Mouse (Mus musculus) cerebellum, postnatal 36 days (tissue): ENCODE measurements at regions not wholly inside any gene's neighbourhood (a gene's known extent, or its start where the extent isn't known, plus 50 kb on each side); places are given as distances from the start of the nearest gene placed in this dataset.

Experiments used
- DNase-seq, 2 experiments: peaks; one replicate each; pipeline ENCODE4 v3.0.0; 2021 to 2022; ENCODE audit warnings: mixed read lengths in 2 of 2

DNA sequence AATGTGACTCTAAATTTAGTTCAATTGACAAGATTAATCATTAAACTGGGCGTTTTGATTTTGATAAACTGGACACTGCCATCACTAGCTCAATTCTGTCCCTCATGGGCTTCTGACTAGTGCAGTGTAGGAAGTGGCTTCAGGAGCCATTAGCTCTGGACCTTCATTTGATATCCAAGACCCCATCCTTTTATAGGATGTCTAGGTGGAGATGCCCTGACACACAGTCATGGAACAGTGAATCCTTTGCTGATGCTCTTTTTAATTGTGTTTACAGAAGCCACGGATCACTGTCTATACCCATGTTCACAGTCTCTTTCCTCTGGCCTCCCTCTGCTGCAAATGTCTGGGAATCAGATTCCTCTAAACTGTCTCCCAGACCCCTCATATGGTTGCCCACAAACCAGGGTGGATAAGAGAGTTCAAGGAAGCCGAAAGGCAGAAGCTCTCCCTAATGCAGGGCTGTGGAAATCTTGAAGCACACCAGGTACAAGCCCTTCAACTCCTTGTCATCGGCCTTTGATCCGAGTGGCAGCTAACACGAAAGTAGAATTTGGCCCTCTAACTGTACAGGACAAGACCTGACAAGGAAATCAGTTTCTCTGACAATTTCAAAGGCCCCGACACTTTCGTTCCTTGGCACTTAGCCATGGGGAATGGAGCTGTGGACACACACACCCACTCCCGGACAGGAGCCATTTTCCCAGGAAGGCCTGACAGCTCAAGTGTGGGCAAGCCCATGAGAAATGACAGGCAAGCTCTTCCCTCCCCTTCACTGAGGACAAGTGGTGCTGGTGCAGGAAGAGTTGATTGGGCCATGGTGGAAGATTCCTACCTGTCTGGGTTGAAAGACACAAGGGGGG lies 135.2 kb upstream of the Parp11 start:
- no peak for DNase-seq

DNA sequence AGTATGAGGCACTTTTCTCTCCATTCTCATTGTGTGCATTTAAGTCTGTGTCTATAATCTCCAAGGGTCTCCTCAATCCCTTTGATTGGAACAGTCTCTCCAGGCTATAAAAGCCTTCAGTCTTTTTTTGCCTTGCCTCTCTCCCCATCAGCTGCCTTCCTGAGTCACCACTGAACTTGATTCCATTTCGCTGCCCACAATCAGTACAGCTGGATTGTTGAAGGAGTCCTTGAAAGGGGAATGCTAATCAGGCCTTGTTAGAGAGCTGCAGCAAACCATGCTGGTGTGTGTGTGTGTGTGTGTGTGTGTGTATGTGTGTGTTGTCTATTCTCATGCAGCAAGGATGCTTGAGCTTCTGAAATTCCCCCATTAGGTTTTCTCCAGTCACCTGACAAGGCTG lies 129.3 kb upstream of the Parp11 start:
- no peak for DNase-seq

DNA sequence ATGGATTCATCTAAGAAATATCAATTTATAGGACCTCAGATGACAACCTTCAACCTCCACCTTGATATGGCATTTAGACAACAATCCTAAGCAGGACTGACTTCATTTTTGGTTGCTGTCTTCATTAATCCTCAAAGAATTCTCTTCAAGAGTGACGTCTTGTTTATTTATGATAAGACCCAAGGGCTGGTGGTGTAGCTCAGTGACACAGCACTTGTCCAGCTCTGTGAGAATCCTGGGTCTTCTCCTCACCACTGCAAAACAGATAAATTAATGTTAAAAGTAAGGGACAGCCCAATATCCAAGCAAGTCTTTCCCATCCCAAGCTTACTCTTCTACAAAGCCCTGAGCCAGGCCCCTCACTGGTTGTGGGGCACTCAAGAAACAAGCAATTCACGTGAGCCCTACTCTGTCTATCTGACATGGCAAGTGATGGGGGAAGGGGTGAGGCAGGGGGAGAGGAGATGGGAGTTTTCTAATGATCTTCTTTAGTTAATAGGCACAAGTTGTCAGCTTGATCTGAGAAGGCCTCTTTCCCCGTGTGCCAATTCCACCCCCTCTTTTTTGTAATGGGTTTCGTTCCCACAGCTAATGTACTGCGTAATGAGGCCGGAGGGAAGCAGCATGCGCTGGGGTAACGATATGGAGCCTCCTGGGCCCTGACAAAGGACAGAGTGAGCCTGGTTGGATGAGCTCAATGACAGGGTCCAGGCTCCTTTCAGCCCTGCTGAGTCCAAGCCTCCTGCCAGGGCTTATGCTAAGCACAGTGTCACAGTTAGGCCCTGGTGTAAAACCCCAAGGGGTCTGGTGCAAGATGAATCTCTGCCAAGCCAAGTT lies 127.7 kb upstream of the Parp11 start:
- DNase-seq, result no peak

DNA sequence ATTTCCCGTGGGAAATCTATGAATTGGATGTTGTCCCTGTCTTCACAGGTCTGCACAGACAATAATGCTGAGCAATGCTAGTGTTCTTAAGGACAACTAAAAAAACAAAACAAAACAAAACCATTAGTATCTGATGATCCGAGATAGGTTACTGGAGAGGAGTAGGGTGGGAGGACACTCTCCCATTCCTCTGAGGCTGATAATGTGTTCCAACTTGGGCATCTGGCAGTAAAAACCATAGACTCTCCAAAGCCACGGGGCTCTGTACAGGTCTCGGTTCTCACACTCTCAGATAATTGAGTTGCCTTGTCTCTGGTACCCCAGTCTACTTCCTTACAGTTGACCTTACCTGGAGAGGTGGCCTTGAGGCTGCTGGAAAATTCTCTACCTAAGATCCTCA lies 126.0 kb upstream of the Parp11 start:
- no peak for DNase-seq

DNA sequence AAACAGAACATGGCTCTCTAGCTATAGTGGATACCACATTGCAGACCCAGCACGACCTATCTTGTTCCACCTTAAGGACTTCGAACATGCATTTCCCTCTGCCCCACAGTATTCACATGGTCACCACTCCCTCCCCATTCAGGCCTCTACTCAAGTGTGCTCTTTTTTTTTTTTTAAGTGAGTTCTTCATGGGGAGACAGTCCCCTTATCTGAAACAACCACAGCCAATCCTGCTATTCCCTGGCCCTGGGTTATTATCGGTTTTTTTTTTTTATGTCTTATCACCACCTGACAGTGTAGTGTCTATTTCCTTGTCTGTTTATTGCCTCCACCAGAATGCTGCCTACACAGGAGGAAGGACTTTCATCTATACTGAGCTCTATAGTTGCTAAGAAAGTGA lies 125.6 kb upstream of the Parp11 start:
- DNase-seq, result no peak

DNA sequence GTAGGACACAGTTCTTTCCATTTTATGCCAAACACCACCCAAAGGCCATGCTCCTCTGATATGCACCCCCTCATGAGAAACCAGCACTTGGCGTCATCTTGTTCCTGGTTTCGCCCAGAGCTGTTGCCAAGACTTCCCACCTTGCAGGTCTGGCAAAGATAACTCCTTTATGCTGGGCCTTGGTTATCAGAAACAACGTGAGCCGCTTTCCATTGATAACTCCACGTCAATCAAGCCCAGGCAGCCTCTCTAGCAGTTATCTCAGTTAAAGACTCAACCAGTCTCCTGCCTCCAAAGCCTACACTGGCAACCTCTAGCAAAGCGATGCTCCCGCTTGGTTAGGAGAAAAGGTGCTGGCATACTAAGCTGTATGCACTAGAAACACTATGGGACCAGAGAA lies 124.2 kb upstream of the Parp11 start:
- DNase-seq, result no peak

DNA sequence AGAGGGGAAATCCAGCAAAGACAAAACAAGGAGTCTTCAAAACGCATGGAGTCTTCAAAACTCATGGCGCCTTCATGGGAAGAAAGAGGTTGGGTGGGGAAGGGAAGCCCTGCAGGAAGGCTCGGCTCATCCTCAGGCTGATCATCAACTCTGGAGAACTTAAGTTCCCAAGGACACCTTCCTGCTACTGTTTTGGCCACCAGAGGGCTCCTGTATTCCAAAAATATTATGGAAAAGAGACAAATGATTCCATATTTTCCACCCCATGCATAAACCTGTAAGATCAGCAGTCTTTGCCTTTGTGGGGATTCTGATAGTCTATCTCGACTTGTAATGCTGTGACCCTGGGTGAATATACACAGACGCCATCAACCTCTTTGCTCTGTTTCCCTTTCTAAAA lies 121.7 kb upstream of the Parp11 start:
- DNase-seq, result peak; percentile 54 to 62

DNA sequence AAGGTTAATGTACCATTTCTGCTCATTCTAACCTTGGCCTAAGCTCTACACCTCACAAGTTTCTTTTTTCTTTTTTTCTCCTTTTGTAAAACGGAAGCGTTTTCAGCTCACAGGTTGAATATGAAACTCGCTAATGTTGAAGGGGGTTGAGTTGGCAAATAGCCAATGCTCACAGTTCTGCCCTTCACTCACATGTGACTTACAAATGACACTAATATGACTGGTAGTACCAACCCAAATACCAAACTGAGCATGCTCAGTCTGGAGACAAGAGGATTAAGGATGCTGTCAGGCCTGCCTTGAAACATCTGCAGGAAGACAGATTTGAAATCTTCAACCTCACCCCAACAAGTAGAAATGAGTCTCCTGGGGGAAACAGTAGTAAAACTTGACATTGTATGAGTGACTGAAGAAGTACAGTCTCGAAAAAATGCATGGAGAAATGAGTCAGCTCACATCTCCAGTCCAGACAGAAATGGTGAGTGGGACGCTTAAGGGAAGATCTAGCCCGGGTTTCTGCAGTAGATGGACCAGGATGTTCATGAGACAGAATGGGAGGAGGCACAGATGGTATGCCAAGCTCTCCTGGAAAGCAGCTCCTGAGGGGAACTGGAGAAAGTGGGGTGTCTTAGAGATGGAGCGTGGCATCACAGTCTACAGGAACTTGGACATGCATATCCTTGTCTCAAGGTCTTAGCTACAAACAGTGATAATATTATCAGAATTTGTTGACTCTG lies 120.9 kb upstream of the Parp11 start:
- DNase-seq, result no peak

DNA sequence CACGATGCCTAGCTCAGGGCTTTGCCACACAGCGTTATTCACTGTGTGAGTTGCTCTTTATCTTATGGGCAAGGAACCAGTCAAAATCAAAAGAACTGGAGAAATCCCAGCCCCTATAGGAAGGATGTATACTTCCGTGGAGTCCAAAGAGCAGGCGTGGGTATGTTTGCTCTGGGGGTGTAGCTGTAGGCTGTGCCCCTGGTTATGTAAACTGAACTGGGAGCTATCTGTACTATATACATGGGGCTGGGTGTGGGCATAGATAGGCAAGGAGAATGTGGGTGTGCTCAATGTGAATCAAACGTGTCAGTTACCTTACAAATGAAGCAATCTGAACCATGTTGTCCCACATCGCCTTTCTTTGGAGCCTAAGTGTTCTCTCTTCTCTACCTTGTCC lies 120.3 kb upstream of the Parp11 start:
- DNase-seq, result no peak

DNA sequence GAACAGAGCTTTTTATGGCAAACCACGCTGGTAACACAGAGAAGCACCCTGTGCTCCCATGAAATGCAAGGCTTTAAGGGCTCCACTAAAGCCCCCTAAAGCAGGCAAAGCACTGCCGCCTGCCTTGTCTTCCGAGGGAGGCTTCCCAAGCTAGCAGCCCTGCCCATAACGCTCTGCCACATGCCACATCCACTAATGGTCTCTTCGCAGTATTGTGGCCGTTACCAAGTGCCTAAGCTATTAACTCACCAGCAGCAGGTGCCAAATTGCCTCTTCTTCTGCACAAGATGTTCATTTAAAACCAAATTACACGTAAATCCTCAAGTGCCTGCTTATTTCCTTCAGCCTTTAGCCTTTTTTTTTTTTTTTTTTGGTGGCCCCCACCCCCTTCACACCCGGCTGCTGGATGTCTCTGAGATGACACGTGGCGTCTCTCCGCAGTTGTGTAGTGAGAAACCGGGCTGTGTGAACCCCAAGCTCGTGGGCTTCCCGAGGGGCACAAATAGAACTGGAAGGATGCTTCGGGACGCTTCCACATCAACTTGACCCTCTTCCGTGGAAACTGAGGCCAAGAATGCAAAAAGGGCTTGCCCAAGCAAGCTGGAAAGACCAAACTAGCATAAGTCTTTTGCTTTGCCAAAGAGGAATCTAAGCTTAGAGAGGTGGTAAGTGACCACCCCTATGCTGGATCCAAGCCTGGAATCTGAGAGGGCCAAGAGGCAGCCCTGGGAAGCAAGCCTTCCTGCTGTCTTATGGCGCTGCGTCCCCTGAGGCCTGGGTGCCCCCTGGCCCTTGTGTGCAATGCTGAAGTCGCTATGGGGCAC lies 117.2 kb upstream of the Parp11 start:
- peak in 1 of 2 experiments; percentile 17 for DNase-seq

DNA sequence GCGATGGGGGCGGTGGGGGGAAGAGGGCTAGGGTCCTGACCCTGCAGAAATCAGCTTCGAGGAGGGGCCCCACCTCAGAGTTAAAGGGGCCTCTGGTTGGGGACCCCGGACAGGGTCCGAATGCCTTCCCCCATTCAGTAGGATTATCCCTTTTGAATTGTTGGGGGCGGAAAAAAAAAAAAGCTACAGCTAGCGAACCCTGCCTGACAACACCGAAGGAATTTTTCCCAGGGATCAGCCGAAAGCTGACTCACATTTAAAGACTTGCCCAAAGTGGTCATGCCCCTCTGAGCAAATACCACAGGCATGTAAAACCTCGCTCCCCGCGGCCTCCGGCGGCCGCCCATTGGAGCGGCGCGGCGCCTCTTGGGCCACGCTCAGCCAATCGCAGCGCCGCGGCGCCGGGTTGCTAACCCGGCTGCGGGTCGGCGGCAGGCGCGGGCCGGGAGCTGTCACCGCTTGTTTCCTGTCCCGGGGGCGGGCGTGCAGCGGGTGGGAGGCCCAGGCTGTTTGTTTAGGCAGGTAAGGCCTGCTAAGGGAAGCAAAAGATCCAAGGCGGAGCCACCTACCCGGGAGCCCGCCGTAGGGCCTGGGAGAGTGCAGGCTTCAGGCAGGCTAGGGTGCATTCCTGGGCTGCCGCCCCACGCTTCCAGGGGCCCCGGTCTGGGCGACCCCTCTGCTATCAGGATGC lies 116.5 kb upstream of the Parp11 start:
- peak; percentile 79 to 86 for DNase-seq

DNA sequence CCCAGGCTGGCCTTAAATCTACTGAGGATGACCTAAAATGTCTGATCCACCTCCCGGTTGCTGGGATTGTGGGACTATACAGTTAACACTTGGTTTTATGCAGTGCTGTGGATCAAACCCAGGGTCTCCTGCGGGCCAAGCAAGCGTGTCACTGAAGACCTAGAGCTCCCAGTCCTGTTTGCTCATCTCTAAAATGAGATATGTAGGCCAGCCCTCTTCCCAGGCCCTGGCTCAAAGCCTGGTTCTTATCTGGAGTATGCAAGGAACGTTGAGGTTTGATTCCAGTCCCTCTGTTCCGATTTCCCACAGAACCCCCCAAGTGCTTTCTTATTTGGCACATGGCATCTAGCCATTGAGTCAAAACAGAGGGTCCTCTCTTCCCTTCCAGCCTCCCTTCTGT lies 115.5 kb upstream of the Parp11 start:
- DNase-seq, result no peak

DNA sequence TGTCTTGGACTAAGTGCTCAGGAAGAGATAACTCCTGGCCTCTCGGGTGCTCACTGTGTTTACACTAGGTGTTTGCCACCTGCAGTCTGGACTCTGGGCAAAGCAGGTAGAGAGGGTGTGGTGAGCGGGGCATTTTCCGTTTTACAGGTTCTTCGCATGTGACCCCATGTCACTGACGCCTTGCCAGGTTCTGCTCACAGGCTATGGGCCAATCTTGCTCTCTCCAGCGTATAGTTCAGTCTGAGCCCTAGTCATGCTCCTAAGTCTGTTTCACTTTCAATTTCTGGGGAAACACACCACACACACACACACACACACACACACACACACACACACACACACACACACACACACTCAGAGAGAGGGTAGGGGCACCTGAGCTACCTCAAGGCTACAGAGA lies 112.4 kb upstream of the Parp11 start:
- no peak for DNase-seq

DNA sequence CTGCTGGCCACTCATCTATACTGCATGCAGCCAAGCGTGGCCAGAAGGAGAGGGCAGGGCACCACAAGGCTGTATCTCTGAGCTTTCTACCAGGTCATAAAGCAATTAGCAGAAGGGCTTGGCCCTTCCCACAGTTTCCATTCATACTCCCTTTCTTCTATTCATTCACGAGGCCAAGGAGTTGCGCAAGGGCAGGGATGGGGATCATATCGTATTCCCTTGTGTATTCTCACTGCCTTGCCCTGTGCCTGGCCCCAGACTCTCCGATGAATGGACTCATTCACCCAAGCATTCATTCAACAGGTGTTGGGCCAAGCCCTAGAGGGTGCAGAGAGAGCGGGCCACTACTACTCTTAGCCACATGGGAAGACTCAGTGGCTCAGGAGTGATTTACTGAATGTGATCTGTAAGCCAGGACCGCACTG lies 111.2 kb upstream of the Parp11 start:
- DNase-seq, result no peak

DNA sequence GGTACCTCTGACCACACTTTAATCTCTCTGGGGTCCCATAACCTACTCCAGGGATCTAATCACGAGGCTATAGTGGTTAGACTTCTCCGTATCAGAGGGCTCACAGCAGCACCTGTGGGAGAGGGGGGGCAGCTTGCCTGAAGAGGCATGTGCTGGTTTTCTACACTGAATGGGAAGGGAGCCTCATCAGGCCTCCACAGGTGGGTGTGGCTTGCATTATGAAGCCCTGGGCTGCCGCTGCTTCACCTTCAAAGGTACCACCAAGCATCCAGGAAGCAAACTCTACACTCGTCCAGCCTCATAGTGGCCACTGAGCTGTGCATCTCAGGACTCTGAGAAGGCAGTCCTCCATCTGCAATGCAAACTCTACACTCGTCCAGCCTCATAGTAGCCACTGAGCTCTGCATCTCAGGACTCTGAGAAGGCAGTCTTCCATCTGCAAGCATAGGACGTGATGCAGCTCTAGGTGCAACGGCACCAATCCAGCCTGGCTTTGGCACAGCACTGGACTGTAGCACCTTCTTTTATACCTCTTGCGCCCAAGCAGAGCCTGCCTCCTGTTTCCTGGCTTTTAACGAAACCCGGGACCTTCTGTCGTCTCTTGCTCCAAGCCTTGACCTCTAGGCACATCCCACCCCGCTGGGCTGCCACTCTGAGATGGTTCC lies 110.5 kb upstream of the Parp11 start:
- no peak for DNase-seq

DNA sequence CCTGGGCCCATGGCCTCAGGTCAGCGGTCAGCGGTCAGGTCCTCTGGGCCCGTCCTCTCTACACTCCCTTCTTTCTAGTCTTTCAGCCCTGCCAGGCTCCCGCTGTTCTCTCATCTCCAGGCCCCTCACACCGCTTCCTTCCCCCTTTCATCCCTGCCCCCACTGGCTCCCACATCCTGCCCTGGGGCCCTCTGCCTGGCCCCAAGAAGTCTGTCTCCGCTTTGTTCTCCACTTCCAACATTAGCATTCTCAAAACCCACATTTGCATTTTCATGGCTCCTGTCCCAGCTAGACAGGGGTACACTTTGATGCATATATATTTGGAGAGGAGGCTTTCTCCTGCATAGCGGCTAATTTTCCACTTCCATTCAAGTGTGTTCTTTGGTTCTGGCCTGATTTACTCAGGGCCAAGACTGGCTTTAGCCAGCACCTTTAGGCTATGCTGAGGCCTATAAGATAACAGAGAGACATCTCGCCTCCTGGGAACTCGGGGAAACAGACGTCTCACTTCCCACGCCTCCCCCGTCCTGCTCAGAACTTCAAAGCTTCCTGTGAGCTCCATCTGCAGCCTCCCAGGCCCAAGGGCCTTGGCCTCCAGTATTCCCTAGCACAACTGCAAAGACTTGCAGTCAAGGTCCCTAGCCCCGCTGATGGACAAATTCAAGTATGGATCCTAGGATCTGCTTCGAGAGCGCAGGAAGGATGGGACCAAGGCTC lies 109.8 kb upstream of the Parp11 start:
- no peak for DNase-seq

DNA sequence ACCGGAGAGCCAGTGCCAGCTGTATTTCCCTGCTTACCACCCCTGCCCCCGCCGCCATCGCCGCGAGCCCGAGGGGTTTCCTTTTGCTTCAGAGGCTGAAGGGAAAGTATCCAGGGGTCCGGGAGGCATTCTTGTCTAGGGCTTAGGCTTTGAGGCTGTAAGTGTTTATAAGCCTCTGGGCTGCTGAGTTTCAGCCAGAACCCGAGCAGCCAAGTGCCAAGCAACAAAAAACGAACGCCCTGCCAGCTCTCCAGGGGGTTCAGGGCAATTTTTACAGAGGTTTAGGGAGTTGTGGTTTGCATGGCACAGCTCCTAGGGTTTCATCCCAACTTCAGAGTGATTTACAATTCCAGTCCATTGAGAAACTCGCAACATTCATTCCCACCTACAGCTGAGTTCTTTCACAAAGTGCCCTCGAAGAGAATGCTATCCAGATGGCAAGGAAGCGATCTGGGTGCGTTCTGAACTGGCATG lies 109.2 kb upstream of the Parp11 start:
- no peak for DNase-seq

DNA sequence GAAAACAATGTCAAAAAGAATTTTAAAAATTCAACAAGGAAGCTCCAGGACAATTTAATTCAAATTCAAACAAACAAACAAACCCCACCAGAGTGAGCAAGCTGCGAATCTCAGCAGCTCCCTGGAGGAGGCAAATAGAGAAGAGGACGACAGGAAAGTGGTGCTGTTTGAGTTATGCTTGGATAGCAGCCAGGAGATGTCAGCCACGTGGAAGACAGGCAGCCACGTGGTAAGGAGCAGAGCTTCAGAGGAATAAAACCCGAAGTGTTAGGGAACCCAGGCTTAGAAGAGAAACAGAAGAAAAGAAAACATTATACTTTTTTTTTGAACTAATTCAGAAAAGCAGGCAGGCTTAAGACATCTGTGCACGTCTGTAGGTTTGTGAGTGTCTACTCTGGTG lies 108.2 kb upstream of the Parp11 start:
- no peak for DNase-seq

DNA sequence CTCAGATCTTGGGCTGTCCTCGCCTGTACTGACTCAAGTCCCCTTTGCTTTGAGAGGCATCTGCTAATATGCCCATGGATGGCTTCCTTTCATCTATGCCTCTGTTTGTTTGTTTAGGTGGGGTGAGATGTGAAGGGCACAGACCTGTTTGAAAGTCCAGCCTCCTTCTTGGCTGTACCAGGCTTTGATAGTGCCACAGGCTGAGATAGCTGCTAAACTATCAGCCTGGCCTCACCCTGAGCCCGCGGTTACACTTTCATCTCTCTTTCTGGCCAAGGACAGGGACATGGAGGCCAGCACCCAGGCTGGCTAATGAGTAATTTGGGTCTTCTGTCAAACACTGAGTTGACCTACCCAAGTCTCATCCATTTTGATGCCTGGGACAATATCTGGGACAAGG lies 105.0 kb upstream of the Parp11 start:
- DNase-seq, result no peak

DNA sequence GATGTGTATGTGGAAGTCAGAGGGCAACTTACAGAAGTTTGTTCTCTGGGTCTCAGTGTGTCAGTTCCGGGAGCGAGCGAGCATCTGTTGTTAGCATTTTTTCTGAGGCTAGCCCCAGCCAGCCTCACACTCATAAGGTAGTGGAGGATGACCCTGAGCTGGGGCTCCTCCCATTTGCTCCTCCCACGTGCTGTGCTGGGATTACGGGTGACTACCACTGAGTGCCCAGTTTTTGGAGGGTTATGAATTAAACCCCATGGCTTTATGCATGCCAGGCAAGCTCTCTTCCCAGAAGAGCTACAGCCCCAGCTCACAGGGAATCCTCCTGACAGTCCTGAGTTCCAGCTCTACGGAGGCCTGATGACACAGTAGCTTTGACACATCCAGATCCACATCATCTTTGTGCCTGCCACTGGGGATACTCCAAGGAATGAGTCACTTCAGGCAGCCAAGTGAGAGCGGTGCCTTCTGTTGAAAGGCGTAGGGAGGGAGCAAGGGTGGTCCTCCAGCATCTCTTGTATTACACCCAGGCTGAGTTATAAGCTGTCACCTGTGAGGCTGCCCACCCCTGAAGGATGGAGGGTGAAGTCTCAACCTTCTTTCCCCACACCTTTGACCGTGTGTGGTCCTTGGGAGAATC lies 97.8 kb upstream of the Parp11 start:
- DNase-seq, result no peak
